Mouse (Mus musculus) gastrocnemius, adult 8-10 months (tissue): ENCODE measurements around the gene Zfp672. TPM values are rescaled to one million over a fixed set of nuclear protein-coding genes. Genes with fewer than 3 reads are reported as not detected.

ENCODE experiments used
- DNase-seq, 2 experiments: peaks; one replicate each; pipeline ENCODE4 v3.0.0; 2022; ENCODE audit warnings: low spot score in 2 of 2
- total RNA-seq, 4 experiments: library from RNA; stranded (reverse); gene quantifications; 2 replicates each; pipeline ENCODE4 v1.2.4; 2022

Zfp672 gene
- total RNA-seq, 4 experiments from 2014 or later: 39.8 to 49.3 (median 40.6) TPM

DNA sequence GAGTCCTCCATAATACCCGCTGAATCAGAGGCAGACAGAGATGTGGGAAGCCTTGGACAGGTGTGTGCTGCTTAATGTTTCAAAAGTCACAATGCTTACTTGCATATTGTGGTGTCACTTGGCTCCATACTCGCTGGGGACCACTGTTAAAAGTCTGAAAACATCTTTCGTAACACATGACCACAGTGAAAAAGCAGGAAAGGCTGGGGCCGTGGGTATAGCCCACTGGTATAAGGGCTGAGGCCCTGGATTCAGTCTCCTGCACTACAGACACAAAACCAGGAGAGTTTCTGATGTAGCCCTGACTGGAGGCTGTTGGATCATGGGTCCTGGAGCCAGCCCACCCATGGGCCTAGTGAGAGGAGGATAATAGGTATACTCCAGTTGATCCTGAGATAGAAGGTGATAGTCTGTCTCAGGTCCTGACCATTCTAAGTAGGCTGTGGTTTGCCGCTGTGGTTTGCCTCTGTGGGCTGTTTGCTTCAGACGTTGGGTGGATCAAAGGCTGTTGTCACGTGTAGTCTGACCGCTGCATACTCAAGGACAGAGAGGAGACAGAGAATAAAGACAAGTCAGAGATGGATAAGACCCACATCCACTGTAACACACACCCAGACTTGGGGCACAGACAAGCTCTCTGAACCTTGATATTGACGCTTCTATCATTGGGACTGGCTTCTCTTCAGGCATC lies 40.0 kb downstream of the Zfp672 start:
- no peak for DNase-seq

- DNase-seq: no peak
These were observed 47.6 kb downstream of the Zfp672 start for GRCm38 (mm10) chr11:58282518-58282917.

DNA sequence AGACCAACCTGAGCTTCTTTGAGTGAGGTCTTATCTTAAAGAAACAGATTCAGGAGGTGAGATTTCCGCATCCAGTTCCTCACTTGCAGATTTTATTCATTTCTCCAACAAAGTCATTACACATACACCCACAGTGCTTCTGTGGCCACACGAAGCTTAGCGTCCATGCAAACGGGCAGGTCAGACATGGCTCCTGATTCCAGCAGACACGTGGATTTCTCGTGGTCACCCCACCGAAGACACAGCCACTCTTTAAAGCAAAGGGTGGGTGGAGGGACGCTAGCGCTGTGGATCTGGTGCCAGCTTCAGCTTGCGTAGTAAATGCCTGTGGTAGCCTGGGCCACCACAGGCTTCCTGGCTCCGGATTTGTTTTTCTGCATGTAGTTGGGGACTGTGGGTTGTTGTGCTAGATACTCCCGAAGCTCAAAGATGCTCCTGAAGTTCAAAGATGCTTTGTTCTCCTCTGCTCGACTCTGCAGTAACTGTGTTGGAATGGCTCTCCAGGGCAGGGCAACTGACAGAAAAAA lies 48.1 kb downstream of the Zfp672 start:
- DNase-seq: no peak

GRCm38 (mm10) chr11:58275756-58276155 lies 54.4 kb downstream of the Zfp672 start:
- no peak for DNase-seq

- no peak for DNase-seq
These were observed 55.6 kb downstream of the Zfp672 start, which contains the start of gene 4930438A08Rik for GRCm38 (mm10) chr11:58274572-58274971. Gene 4930438A08Rik (plus strand): TSS chr11:58274799.

DNA sequence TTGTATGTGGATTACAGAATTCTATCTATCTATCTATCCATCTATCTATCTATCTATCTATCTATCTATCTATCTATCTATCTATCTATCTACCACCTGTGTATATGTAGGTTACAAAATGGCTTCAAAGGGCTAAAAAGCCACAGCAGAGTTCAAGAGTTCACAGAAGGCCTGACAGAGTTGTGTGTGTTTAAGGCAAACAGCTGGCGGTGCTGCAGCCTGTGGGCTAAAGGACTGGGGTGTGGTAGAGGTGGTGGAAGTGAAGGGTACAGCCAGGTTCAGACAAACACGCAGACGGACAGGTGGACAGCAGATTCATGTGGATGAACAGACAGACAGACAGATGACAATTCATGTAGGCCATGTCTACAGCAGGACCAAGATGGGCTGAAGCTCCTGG lies 61.9 kb downstream of the Zfp672 start:
- DNase-seq: no peak

Other genes with a start within 250 kb of the Zfp672 start
- not detected for gene Gm12248, start 237.2 kb downstream of the Zfp672 start, total RNA-seq
- 10 to 100 TPM; 30.3 to 36.8 (median 32.5) TPM for gene Cnot8, start 226.2 kb downstream of the Zfp672 start, total RNA-seq
- gene Gemin5, start 161.8 kb downstream of the Zfp672 start, total RNA-seq: 10 to 100 TPM in 2 of 4 experiments, 1 to 10 TPM in 2; 9.0 to 11.3 (median 10.1) TPM
- 10 to 100 TPM; 33.9 to 39.7 (median 37.6) TPM for gene Mrpl22, start 158.7 kb downstream of the Zfp672 start, total RNA-seq
- gene Igtp, start 130.8 kb downstream of the Zfp672 start, total RNA-seq: 1 to 10 TPM; 7.9 to 9.9 (median 8.3) TPM
- 10 to 100 TPM in 2 of 4 experiments, 1 to 10 TPM in 2; 8.3 to 11.3 (median 9.9) TPM for gene Irgm2, start 130.7 kb downstream of the Zfp672 start, total RNA-seq
- gene 4930438A08Rik, start 55.5 kb downstream of the Zfp672 start, total RNA-seq: not detected
- 1 to 10 TPM; 2.5 to 5.3 (median 3.1) TPM for gene Zfp692, start 23.3 kb downstream of the Zfp672 start, total RNA-seq
- gene Sh3bp5l, start 385 bp upstream of the Zfp672 start, total RNA-seq: 10 to 100 TPM; 22.1 to 27.2 (median 24.4) TPM
- gene Lypd8, start 48.7 kb upstream of the Zfp672 start, total RNA-seq: not detected
- not detected for gene 1810065E05Rik, start 90.8 kb upstream of the Zfp672 start, total RNA-seq
- not detected for gene Gm12253, start 102.2 kb upstream of the Zfp672 start, total RNA-seq
- not detected for gene Lypd9, start 122.6 kb upstream of the Zfp672 start, total RNA-seq
- gene Olfr30, start 131.9 kb upstream of the Zfp672 start, total RNA-seq: not detected
- gene Olfr332, start 162.2 kb upstream of the Zfp672 start, total RNA-seq: not detected
- not detected for gene Olfr331, start 172.2 kb upstream of the Zfp672 start, total RNA-seq
- not detected for gene Olfr330, start 204.5 kb upstream of the Zfp672 start, total RNA-seq
- not detected for gene Olfr329-ps, start 216.1 kb upstream of the Zfp672 start, total RNA-seq
- gene Olfr328, start 225.3 kb upstream of the Zfp672 start, total RNA-seq: not detected
- gene Olfr224, start 240.2 kb upstream of the Zfp672 start, total RNA-seq: not detected
- not detected for gene Olfr325, start 247.4 kb upstream of the Zfp672 start, total RNA-seq